Mouse (Mus musculus) gastrocnemius, adult 2 months (tissue): ENCODE data around the gene Macrod2. TPM values are rescaled to one million over a fixed set of nuclear protein-coding genes. Genes with fewer than 3 reads are reported as not detected.

Experiments
- DNase-seq: peaks from one replicate; pipeline ENCODE4 v3.0.0; 2022
- H3K27ac ChIP-seq: fragments of 200-600 bp; 2 replicates; pipeline ENCODE4 v1.8.1; 2022; ENCODE audit warnings: mild to moderate bottlenecking
- H3K4me3 ChIP-seq: fragments of 200-600 bp; 2 replicates; pipeline ENCODE4 v1.8.1; 2022; ENCODE audit warnings: mild to moderate bottlenecking, moderate library complexity
- CTCF ChIP-seq: fragments of 200-600 bp; IDR thresholded peaks from 2 replicates; pipeline ENCODE4 v1.8.1; 2022; ENCODE audit warnings: antibody characterized with exemption, mild to moderate bottlenecking, moderate library complexity
- intact Hi-C: fragments of 180-260 bp; cut with DNase I; formaldehyde crosslinking; loops from one replicate; pipeline ENCODE4 v1.15.1; 2025
- total RNA-seq, 2 experiments: library from RNA; stranded (reverse); gene quantifications; 2 replicates each; pipeline ENCODE4 v1.2.3; 2021

The Macrod2 gene
- total RNA-seq, 2 experiments from 2014 or later, result 16.4 to 19.3 TPM

GRCm38 (mm10) chr2:140862736-140863135 is 467.6 kb downstream of the Macrod2 start:
- intact Hi-C loops, result no loop called here
- Histone ChIP-seq H3K4me3 (no peak overlapping the region), H3K27ac (no peak overlapping the region)
- TF ChIP-seq CTCF, result no peak
- DNase-seq, result no peak

GRCm38 (mm10) chr2:140865636-140866035 is 470.5 kb downstream of the Macrod2 start:
- intact Hi-C loops, result no loop called here
- no peak for DNase-seq
- Histone ChIP-seq H3K27ac (no peak overlapping the region), H3K4me3 (no peak overlapping the region)
- no peak for TF ChIP-seq CTCF

- no peak for TF ChIP-seq CTCF
- no peak overlapping the region for H3K4me3 ChIP-seq
- H3K27ac ChIP-seq, result no peak overlapping the region
- intact Hi-C loops, result no loop called here
- no peak for DNase-seq
These were observed 472.0 kb downstream of the Macrod2 start for GRCm38 (mm10) chr2:140867116-140867515.

GRCm38 (mm10) chr2:140885176-140885575 is 490.1 kb downstream of the Macrod2 start:
- Histone ChIP-seq H3K27ac (no peak overlapping the region), H3K4me3 (no peak overlapping the region)
- intact Hi-C loops, result no loop called here
- DNase-seq, result no peak
- TF ChIP-seq CTCF, result no peak

GRCm38 (mm10) chr2:140890683-140891082 is 495.6 kb downstream of the Macrod2 start:
- DNase-seq, result no peak
- intact Hi-C loops, result no loop called here
- Histone ChIP-seq H3K27ac (no peak overlapping the region), H3K4me3 (no peak overlapping the region)
- TF ChIP-seq CTCF, result no peak

- Histone ChIP-seq H3K4me3 (no peak overlapping the region), H3K27ac (no peak overlapping the region)
- DNase-seq, result no peak
- TF ChIP-seq CTCF, result no peak
- intact Hi-C loops, result no loop called here
These were observed 501.4 kb downstream of the Macrod2 start for GRCm38 (mm10) chr2:140896396-140897082.

GRCm38 (mm10) chr2:140898408-140898985 is 503.4 kb downstream of the Macrod2 start:
- no peak overlapping the region for H3K27ac ChIP-seq
- intact Hi-C loops, result no loop called here
- no peak for DNase-seq

GRCm38 (mm10) chr2:140905331-140905730 is 510.2 kb downstream of the Macrod2 start:
- DNase-seq, result no peak
- TF ChIP-seq CTCF, result no peak
- intact Hi-C loops, result no loop called here
- Histone ChIP-seq H3K4me3 (no peak overlapping the region), H3K27ac (no peak overlapping the region)

More at GRCm38 (mm10) chr2:140898408-140898985, 503.4 kb downstream of the Macrod2 start:
- no peak overlapping the region for H3K4me3 ChIP-seq
- TF ChIP-seq CTCF, result no peak

- intact Hi-C loops, result no loop called here
These were observed 511.0 kb downstream of the Macrod2 start for GRCm38 (mm10) chr2:140906123-140906522.

GRCm38 (mm10) chr2:140911463-140911862 is 516.4 kb downstream of the Macrod2 start:
- no peak for TF ChIP-seq CTCF
- DNase-seq, result no peak
- H3K27ac ChIP-seq, result no peak overlapping the region
- no peak overlapping the region for H3K4me3 ChIP-seq
- intact Hi-C loops, result no loop called here

More at GRCm38 (mm10) chr2:140906123-140906522, 511.0 kb downstream of the Macrod2 start:
- H3K27ac ChIP-seq, result no peak overlapping the region
- TF ChIP-seq CTCF, result no peak
- DNase-seq, result no peak
- H3K4me3 ChIP-seq, result no peak overlapping the region

- no peak for DNase-seq
- TF ChIP-seq CTCF, result no peak
- intact Hi-C loops, result no loop called here
- Histone ChIP-seq H3K27ac (no peak overlapping the region), H3K4me3 (no peak overlapping the region)
These were observed 517.1 kb downstream of the Macrod2 start for GRCm38 (mm10) chr2:140912179-140912578.

GRCm38 (mm10) chr2:140912931-140913330 is 517.8 kb downstream of the Macrod2 start:
- no peak for DNase-seq
- intact Hi-C loops, result no loop called here
- no peak for TF ChIP-seq CTCF
- Histone ChIP-seq H3K27ac (no peak overlapping the region), H3K4me3 (no peak overlapping the region)

- no peak for DNase-seq
- Histone ChIP-seq H3K27ac (no peak overlapping the region), H3K4me3 (no peak overlapping the region)
- no peak for TF ChIP-seq CTCF
- intact Hi-C loops, result no loop called here
These were observed 518.7 kb downstream of the Macrod2 start for GRCm38 (mm10) chr2:140913679-140914412.
